Mouse (Mus musculus): ENCODE measurements at regions not wholly inside any gene's neighbourhood (a gene's known extent, or its start where the extent isn't known, plus 50 kb on each side); places are given as distances from the start of the nearest gene placed in this dataset.

- TF ChIP-seq CTCF (IDR thresholded peaks at IDR 0.05; ENCODE audit: control insufficient read depth, insufficient read depth, low read length) = no peak
- TF ChIP-seq POLR2A (IDR thresholded peaks at IDR 0.05; ENCODE audit: borderline replicate concordance, control insufficient read depth, low read depth, low read length) = no peak
Observed at GRCm38 (mm10) chr12:15553681-15554007, 263.1 kb downstream of the Trib2 start.
